Mouse (Mus musculus): Measurements from ENCODE around the gene Hoxa11.

GRCm38 (mm10) chr6:52246916-52247315 lies 1.3 kb upstream of the Hoxa11 start:
- TF ChIP-seq CTCF (IDR thresholded peaks at IDR 0.05; ENCODE audit: low read depth, low read length) = no peak
- TF ChIP-seq POLR2A (IDR thresholded peaks at IDR 0.05; ENCODE audit: borderline replicate concordance, low read depth, low read length) = no peak
